Mouse (Mus musculus) G1E (cell line): ENCODE measurements around the gene Fahd1.

Experiments
- CTCF ChIP-seq: IDR thresholded peaks from 2 replicates; pipeline ENCODE4 v1.5.1; 2012; ENCODE audit warnings: low read depth, low read length, inconsistent platforms, mixed read lengths
- GATA1 ChIP-seq: IDR thresholded peaks from 2 replicates; pipeline ENCODE4 v1.6.1; 2012; ENCODE audit warnings: borderline replicate concordance, low read length, inconsistent platforms, mixed read lengths
- POLR2AphosphoS5 ChIP-seq: IDR thresholded peaks from 2 replicates; pipeline ENCODE4 v1.6.1; 2012; ENCODE audit warnings: low read depth, low read length, inconsistent platforms; ENCODE audit not compliant: insufficient replicate concordance
- TAL1 ChIP-seq: conservative IDR thresholded peaks from 2 replicates; pipeline ENCODE4 v1.6.1; 2012; ENCODE audit warnings: low read depth, low read length, inconsistent platforms, mixed read lengths

DNA sequence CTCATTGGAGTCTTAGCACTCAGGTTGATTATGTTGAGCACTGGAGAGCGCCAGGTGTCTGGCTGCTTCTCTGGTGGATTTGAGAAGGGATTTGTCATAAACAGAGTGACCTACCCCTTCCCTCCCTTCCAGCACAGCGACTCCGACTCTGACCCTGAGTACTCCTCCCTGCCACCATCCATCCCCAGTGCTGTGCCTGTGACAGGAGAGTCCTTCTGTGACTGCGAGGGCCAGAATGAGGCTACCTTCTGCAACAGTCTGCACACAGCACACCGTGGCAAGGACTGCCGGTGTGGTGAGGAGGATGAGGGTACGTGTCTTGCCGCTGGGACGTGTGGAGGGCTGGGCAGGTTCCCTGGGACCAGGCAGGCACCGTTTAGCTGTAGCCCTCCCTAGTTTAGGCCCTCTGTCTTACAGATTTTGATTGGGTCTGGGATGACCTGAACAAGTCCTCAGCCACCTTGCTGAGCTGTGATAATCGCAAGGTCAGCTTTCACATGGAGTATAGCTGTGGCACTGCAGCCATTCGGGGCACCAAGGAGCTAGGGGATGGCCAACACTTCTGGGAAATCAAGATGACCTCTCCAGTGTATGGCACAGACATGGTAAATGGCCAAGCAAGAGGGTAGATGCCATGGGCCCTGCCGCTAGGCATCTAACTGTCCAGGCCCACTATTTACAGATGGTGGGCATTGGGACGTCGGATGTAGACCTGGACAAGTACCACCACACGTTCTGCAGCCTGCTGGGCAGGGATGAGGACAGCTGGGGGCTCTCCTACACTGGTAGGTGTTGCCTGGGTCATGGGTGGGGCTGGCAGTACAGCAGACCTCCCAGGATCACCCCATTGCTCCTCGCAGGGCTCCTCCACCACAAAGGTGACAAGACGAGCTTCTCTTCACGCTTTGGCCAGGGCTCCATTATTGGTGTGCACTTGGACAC is 40.3 kb upstream of the Fahd1 start:
- no peak for TF ChIP-seq CTCF
- TF ChIP-seq GATA1, result no peak
- TF ChIP-seq TAL1, result no peak
- no peak for TF ChIP-seq POLR2AphosphoS5
